Mouse (Mus musculus) naive thymus-derived CD4-positive, alpha-beta T cell, adult 2 months (primary cell): ENCODE data around the gene Rere.
A peak's percentile ranks its signal among the peaks of the same experiment; 100 is the strongest.
"Not testable (repeated sequence)": the region's sequence is repeated elsewhere in the genome, so short reads cannot be mapped to it uniquely, and the experiment has no call there.

Experiments used
- DNase-seq: peaks from one replicate; pipeline ENCODE4 v3.0.0-alpha.2; 2011; ENCODE audit warnings: low read depth

The Rere gene

GRCm38 (mm10) chr4:150582966-150583776, 301.7 kb downstream of the Rere start:
- peak; percentile 70 for DNase-seq

GRCm38 (mm10) chr4:150583777-150584135, 302.3 kb downstream of the Rere start:
- peak; percentile 76 for DNase-seq

- DNase-seq: no peak
Measured at GRCm38 (mm10) chr4:150585800-150586199, 304.4 kb downstream of the Rere start.

GRCm38 (mm10) chr4:150586275-150586674, 304.8 kb downstream of the Rere start:
- DNase-seq: no peak

GRCm38 (mm10) chr4:150587597-150588299, 306.3 kb downstream of the Rere start:
- DNase-seq: no peak

- DNase-seq: peak; percentile 37
Measured at GRCm38 (mm10) chr4:150588300-150588621, 306.8 kb downstream of the Rere start.

- peak; percentile 31 for DNase-seq
Measured at GRCm38 (mm10) chr4:150590621-150591282, 309.3 kb downstream of the Rere start.

- no peak for DNase-seq
Measured at GRCm38 (mm10) chr4:150591602-150592001, 310.2 kb downstream of the Rere start.

- no peak for DNase-seq
Measured at GRCm38 (mm10) chr4:150592087-150592486, 310.6 kb downstream of the Rere start.

- peak; percentile 46 for DNase-seq
Measured at GRCm38 (mm10) chr4:150593473-150594217, 312.2 kb downstream of the Rere start.

GRCm38 (mm10) chr4:150594298-150594829, 312.9 kb downstream of the Rere start:
- DNase-seq: no peak

- DNase-seq: no peak
Measured at GRCm38 (mm10) chr4:150595071-150595470, 313.6 kb downstream of the Rere start.

- DNase-seq: no peak
Measured at GRCm38 (mm10) chr4:150595991-150596390, 314.5 kb downstream of the Rere start.

GRCm38 (mm10) chr4:150598686-150599085, 317.2 kb downstream of the Rere start:
- no peak for DNase-seq

GRCm38 (mm10) chr4:150599119-150599992, 317.9 kb downstream of the Rere start:
- DNase-seq: no peak

- not testable (repeated sequence) for DNase-seq
Measured at GRCm38 (mm10) chr4:150600503-150600902, 319.1 kb downstream of the Rere start.

GRCm38 (mm10) chr4:150601489-150601888, 320.0 kb downstream of the Rere start:
- DNase-seq: no peak

GRCm38 (mm10) chr4:150603366-150604061, 322.1 kb downstream of the Rere start:
- no peak for DNase-seq

- DNase-seq: no peak
Measured at GRCm38 (mm10) chr4:150605804-150606203, 324.4 kb downstream of the Rere start.

GRCm38 (mm10) chr4:150606449-150607161, 325.2 kb downstream of the Rere start:
- DNase-seq: no peak
